Mouse (Mus musculus) CD8-positive naive resting alpha-beta T cell, adult 2 months (primary cell): Measurements from ENCODE around the gene Egln2.

Experiments used
- DNase-seq, 2 experiments: peaks; one replicate each; pipeline ENCODE4 v3.0.0; 2022; ENCODE audit warnings: low read depth in 2 of 2, low spot score in 2 of 2

The Egln2 gene

GRCm38 (mm10) chr7:27177942-27178323 is 11.3 kb upstream of the Egln2 start:
- DNase-seq, result no peak

DNA sequence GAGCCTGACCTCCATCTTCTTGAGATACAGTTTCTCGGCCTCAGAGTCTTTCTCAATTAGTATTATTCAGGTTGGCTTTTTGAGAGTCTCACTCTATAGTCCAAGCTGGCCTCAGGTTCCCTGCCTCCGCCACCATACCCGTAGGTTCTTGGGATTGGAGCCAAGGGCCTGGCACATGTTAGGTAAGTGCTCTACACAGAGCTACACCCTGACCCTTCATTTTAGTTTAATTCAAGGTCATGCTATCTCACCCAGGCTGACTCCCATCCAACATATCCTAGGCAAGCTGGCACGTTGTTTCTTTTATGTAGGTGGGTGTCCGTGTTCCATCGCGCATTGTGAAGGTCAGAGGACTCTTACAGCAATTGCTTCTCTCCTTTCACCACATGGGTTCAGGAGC is 8.3 kb upstream of the Egln2 start:
- no peak for DNase-seq

DNA sequence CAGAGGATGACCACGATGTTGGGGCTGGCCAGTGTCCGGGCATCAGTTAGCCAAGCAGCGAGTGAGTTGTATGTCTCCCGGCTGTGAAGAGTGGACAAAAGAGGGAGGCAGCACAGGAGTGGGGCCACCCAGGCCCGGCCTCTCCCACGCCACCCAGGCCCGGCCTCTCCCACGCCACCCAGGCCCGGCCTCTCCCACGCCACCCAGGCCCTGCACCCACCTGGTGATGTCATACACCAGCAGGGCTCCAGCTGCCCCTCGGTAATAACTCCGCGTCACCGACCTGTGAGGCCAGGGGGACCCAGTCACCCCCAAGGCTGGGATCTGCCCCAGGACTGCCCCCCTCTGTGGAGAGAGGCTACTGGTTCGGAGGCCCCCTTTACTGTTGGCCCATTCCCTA is 7.9 kb upstream of the Egln2 start:
- no peak for DNase-seq

- no peak for DNase-seq
These were observed 4.4 kb upstream of the Egln2 start for GRCm38 (mm10) chr7:27170981-27171380.

DNA sequence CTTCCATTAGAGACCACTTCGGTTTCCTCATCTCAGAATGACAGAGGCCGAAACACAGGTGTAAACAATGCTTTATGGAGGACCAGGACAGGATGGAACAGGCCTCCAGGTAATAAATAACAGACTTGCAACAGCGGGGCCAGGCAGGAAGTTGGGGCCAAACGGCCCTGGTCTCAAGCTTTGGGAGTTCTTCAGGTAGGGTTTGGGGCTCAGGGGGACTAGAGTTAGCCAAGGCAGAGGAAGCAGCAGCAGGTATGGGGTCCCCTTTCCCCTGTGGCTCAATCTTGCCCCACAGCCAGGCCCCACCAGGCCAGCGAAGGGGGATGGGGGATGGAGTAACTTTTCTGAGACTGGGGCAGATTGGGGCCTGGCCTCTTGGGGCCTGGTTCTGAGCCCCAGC is 1.8 kb upstream of the Egln2 start:
- no peak for DNase-seq

DNA sequence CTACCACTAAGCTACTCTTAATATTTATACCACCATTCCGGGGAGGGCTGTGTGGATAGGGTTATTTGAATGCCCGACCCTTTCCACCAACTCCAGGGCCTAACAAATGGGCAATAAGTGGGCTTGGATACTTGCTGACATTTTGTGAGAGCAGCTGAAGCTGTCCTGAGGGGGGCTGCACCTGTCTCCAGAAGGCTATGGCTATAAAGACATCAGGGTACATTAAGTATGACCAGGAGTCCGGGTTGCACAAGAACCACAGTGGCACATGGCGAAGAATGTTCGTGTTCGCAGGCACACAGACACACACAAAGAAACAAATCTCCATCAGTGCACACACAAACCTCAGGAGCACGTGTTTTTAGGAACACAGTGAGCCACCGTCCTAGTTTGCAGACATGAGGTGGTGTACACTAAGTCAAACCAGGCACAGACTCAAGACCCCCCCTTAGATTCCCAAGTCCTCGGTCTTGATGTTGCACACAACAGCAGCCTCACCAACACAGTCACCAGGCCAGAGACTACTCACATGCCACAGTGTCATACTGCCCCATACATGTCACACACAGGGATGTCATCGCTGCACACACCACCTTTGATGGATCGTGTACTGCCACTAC is 983 bp upstream of the Egln2 start:
- no peak for DNase-seq

DNA sequence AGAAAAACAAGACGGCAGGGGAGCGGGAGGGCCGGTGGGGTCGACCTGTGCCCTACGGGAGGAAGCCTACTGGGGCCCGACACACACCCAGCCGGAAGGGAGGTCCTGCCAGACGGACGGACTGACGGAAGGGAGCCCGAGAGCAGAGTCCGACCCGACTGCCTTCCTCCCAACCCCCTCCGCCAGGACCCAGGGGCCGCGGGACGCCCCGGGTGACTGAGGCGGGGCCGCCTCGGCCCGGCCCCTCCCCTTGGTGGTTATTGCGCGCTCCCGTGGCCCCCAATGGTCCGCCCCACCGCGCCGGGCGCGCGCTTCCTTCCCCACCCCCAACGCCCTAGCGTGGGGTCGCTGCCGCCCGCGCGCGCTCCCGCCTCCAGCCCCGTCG is 381 bp downstream of the Egln2 start:
- peak; percentile 67 to 75 for DNase-seq

- DNase-seq, result no peak
These were observed 906 bp downstream of the Egln2 start for GRCm38 (mm10) chr7:27165696-27166095.

- DNase-seq, result no peak
These were observed 1.5 kb downstream of the Egln2 start for GRCm38 (mm10) chr7:27165007-27165655.

DNA sequence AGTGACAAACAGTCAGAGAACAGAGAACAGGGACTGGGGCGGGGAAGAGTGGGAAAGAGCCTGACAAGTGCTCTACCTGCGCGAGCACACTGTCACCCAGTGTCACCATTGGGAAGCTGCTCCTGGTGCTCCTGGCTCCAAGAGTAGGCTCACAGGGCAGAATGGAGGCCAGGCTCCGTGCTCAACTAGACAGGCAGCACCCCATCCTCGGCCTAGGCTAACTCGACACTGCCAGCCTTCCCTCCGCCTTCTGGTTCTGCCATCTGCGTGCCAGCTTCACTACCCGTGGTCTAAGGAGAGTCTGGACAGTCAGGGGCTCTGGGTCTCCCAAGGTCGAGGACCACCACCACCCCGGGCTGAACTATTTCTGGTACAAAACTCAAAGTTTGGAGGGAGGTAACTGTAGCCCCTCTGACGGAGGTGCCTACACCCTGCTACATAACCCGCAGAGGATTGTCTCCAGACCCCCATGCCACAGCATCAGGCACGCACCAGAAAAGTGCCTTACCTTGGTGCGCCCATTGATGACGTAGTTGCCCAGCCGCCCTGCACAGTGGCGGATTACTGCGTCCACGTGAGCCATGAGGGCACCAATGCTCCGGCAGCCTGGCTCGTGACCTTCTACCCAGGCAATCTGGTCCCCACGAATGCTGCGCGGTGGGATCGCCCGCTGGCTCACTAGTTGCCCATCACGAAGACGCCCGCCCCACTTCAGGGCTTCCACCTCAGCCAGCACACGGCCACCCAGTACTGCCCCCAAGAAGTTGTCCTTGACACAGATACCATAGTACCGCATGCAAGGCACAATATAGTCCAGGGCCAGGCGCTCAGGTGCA is 2.3 kb downstream of the Egln2 start:
- no peak for DNase-seq

- DNase-seq, result no peak
These were observed 3.2 kb downstream of the Egln2 start for GRCm38 (mm10) chr7:27163450-27163805.

DNA sequence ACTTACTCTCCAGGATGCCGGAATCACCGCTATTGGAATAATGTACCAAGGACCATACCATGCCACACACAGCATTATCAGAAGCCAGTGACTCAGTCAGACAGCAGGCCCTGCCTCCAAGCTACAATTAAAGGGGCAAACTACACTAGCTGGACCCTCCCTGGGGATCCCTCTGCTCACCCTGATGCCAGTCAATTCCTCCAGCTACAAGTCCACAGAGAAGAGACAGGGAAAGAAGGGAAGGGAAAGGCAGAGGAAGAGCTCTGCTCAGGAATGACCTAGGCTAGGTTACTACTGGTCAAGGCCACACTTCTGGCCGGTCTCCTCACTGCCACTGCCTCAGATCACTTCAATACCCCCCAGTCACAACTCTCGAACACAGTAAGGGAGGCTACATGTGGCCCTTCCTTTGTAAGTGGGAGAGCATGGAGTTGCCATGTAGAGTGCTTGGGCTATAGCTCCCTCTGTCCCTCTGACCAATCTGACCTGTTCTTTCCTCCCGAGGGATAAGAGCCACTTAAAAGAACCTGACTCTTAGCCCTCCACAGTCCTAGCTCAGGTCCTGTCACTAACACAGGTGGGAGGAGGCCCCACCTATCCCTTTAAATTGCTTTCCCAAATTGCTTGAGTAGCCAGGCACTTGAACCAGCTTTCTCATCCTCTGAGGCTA is 3.7 kb downstream of the Egln2 start:
- no peak for DNase-seq

GRCm38 (mm10) chr7:27161744-27162143 is 4.9 kb downstream of the Egln2 start:
- DNase-seq, result no peak

- DNase-seq, result no peak
These were observed 5.7 kb downstream of the Egln2 start for GRCm38 (mm10) chr7:27160921-27161320.

GRCm38 (mm10) chr7:27159882-27160281 is 6.7 kb downstream of the Egln2 start:
- peak; percentile 87 for DNase-seq

DNA sequence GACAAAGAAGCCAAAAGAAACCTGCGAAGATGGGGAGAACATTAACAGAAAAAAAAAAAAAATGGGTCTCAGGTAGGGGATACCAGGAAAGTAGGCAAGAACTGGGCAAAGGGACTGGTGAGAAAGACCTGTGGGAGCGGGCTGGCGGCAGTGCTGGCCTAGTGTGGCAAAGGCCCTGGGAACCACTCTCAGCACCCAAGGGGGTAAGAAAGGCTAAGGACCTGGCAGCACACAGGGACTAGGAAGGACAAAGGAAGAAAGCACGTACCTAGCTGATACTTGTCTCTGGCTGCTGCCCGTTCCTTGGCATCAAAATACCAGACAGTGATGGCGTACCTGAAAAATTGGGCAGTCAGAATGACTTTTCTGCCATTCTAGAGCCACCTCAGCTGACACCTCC is 7.3 kb downstream of the Egln2 start:
- DNase-seq, result no peak

GRCm38 (mm10) chr7:27158171-27158570 is 8.4 kb downstream of the Egln2 start:
- no peak for DNase-seq

- no peak for DNase-seq
These were observed 10.6 kb downstream of the Egln2 start for GRCm38 (mm10) chr7:27156005-27156404.

- no peak for DNase-seq
These were observed 13.3 kb downstream of the Egln2 start, which contains the start of gene Cyp2t4 for GRCm38 (mm10) chr7:27153205-27153764. Gene Cyp2t4 (plus strand): TSS chr7:27153714.

DNA sequence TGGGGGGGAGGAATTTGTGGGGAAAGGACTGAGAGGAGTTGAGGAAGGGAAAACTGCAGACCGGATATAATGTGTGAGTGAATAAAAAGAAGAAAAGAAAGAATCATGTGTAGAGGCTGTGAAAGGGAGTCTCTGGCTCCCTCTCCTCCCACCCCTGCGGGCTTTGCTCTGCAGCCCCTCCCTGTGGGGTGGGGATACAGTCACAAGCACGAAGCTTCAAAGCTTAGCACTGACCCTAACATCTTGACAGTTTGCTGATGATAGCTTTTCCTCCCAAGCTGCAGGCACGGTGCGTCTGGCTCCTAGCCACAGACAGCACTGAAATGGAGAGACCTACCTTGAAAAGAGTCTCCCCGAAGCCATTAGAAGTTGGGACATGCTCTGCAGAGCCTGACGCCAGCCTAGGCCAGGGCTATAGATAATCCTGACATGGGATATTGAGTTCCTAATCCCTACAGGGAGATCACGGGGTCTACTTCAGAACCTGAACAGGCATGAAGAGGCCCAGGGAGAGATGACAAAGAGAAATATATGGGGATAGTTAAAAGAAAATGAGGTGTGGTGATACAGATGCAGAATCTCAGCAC is 30.1 kb downstream of the Egln2 start:
- DNase-seq, result no peak

GRCm38 (mm10) chr7:27133757-27134156 is 32.8 kb downstream of the Egln2 start:
- DNase-seq, result no peak
